Mouse (Mus musculus) right cerebral cortex, postnatal 14 days (tissue): Measurements from ENCODE around the gene Csf2rb.
"Not testable (repeated sequence)": the region's sequence is repeated elsewhere in the genome, so short reads cannot be mapped to it uniquely, and the experiment has no call there.

Experiments used
- DNase-seq: peaks from one replicate; pipeline ENCODE4 v3.0.0; 2022

Csf2rb gene

DNA sequence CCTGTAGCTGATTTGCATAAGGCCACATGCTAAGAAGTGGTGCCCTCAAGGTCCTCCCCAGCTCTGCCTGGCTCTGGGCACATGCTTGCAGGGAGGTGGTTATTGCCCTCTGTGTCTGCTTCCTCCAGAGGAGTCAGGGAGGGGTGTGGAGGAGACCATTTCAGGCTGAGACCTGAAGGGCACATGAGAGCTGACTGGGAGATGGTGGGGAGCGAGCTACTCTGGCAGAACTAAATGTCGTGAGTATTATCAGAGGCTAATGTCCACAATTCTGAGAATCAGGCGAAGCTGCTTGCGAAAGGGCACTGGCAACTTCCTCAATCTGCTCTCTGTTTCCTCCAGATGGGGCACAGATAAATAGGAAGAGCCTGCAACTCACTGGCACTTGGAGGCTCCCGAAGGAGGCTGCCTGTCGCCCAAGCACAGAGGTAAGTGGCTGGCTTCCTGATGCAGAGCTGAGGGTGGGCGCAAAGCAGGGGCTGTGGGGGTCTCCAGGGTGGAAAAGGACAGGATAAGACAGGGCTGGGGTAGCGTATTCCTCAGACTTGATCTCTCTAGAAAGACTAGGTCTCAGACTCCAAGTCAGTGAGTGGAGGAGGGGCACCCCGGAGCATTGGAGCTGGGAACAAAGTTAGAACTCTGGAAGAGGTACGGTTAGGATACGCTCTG, at the start of gene Csf2rb:
TSS of gene Csf2rb (plus strand) at position 82 of the 669 bp plus-strand sequence.
- no peak for DNase-seq

DNA sequence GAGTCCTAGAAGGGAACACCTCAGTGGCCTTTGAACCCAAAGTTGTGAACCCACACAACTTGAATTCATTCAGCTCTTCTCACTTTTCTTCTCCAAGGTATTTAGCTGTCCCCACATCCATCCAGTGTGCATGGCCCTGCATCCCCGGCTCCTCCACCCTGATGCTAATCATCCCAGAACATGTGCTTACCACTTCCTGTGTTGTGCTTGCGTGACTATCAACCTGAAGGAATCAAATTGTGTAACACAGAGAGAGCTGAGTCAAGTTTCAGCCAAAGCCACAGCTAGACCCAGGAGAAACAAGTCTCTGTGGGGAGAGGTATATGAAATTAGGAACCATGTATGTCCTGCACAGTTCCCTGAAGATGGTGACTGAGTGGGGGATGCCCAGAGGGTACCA, 47.2 kb upstream of the Csf2rb start:
- DNase-seq, result no peak

DNA sequence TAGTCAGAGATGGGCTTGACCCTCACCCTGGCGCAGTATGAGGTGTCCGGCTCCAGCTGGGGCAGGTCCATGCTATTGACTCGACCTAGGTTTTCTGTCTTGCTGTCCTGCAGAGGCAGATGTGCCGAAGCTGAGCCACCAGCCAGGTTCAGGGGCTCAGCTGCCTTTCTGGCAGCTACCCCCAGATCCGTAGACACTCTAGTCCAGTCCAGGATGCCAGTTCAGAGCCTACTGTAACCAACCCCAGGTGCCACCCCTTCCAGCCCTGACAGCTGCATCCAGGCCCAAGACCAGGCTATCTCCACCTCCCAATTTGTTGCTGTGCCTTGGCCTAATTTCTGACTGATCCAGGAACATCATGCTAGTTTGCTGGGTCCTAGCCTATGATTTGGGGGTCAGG, 37.6 kb upstream of the Csf2rb start:
- no peak for DNase-seq

DNA sequence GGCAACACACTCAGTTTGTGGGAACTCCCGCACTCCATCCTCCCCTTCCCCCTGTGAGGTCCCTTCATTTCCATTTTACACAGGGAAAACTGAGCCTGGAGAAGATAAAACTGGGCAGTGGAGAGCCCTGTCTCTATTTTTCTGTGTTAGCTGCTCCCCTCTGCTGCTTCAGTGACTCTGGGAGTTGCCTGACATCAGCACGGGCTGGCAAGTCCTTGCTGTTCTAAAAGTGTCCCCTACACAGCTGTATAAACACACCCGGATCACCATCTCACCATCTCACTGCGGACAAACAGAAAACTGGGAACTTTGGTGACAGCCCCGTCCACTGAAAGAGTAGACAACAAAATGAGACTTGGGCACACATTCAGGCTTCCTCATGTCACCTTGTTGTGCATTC, 35.8 kb upstream of the Csf2rb start:
- not testable (repeated sequence) for DNase-seq

DNA sequence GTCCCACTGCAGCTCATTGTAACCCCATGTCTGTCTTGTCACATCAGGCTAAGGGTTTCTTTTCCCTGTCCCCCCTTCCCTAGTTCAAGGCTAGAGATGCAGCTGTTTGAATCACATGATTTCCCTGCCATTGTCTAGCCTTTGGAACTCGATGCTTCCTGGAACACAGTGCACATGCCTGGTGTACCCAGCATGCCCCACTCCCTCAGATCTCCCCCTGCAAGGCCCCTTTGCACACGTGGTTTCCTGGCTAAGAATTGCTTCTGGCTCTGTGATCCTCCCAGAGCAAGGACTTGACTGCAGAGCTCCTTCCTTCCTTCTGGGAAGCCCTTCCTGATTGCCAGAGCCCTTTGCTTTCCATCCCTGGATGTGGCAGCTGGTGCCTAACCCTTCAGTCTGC, 32.3 kb upstream of the Csf2rb start:
- DNase-seq, result not testable (repeated sequence)

DNA sequence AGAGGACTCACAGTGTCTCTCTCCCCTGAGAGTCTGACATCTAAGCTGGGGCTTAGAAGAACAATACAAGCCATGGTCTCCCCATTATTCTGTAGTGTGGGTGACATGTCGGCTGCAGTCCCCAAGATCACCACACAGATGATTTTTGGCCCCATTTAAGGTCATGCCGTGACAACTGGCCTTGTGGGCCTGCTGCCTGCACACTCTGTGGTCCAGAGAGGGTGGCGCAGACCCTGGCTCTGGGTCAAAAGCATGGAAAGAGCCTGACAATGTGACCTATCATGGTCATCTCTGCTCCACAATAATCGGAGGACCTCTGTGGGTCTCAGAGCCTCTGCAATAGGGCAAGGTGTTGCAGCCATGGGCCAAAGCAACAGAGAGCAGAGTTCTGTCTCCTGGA, 31.8 kb upstream of the Csf2rb start:
- DNase-seq, result no peak

DNA sequence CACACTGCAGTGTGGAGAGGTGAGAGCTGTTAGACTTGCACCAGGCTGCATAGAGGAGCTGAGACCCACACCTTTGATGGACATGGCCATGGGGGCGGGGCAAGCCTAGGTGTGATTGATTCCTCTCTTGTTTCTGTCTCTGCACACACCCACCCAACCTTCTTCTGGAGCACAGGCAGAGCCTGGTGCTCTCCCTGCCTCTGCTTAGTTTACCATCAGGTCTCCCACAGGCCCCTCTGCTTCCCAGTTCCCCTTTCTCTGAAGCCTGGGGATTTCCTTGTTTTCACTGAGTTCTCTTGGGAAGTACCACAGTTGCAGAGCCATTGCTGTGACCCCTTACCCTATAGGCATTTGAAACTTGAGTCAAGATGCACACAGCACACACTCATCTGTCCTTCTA, 27.0 kb upstream of the Csf2rb start:
- no peak for DNase-seq

DNA sequence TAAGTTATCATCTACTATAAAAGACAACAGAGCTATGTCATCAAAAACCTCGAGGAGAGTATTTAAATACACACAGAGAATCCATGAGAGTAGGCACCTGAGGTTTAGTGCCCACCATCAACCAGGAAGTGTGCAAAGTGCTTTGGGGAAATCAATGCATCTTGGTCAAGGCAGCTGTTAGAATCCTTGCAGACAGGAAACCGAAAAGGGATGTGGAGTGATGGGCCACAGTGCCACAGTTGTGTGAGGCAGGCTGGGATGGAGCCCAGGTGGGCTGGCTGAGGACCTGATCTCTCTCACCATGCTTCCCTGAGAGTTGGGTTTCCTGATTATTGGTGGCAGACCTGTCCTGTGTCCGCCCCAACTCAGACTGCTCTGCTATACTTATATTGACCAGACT, 25.9 kb upstream of the Csf2rb start:
- no peak for DNase-seq

DNA sequence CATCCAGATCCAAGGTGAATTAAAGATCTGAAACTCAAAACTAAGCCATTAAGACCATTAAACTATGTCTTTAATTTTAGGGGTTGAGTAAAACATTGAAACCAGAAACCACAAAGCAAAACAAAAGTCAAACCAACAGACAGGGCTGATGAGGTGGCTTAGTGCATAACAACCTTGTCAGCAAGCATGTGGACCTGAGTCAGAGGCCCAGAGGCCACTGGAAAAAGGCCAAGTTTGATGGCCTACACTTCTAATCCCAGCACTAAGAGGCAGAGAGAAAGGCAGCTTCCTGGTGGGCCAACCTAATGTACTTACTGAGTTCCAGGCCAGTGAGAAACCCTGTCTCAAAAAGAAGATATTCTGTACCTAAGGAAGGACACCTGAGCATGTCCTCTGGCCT, 24.8 kb upstream of the Csf2rb start:
- DNase-seq, result no peak

DNA sequence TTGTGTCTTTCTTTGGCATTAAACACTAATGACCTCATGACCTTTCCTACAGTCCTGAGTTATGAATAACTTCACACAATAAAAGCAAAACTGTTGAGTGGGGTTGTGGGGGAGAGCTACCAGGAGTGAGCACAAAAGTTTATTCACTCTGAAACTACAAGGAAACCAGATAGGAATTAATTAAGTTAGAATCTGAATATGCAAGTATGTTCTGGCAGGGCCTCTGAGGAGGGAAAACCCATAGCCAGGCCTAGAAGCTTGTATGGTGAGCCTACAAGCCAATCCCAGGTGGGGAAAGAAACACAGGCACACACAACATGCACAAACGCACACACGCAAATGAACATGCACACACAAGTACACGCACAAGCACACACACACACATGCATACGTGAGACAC, 22.8 kb upstream of the Csf2rb start:
- no peak for DNase-seq

DNA sequence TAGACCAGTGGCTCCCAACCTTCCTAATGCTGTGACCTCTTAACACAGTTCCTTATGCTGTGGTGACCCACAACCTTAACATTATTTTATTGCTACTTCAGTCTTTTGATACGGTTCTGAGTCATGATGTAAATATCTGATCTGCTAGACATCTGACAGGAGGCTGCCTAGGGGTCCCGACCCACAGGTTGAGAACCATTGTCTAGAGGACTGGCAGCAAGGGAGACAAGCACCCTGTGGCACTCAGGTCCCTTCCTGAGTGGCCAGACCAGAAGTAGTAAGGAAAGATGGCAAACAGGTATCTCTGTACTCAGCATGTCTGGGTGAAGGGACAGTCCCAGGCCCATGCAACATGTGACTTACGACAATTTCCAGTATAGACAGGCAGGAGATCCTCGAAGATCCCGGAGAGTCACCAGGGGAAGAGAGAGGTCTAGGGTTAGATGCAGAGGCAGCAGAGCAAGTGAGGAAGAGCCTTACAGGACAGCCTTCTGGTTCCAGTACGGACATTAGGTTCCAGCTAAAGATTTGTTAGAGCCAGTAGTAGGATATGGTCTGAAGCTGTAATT, 21.8 kb upstream of the Csf2rb start:
- DNase-seq, result no peak

DNA sequence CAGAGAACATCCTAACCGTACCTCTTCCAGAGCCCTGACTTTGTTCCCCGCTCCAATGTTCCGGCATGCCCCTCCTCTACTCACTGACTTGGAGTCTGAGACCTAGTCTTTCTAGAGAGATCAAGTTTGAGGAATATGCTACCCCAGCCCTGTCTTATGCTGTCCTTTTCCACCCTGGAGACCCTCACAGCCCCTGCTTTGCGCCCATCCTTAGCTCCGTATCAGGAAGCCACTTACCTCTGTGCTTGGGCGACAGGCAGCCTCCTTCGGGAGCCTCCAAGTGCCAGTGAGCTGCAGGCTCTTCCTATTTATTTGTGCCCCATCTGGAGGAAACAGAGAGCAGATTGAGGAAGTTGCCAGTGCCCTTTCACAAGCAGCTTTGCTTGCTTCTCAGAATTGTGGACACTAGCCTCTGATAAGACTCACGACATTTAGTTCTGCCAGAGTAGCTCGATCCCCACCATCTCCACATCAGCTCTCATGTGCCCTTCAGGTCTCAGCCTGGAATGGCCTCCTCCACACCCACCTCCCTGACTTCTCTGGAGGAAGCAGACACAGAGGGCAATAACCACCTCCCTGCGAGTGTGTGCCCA, 20.1 kb upstream of the Csf2rb start, which contains the start of gene Csf2rb2:
TSS of gene Csf2rb2 (minus strand) at position 381 of the 593 bp plus-strand sequence.
- DNase-seq, result no peak

DNA sequence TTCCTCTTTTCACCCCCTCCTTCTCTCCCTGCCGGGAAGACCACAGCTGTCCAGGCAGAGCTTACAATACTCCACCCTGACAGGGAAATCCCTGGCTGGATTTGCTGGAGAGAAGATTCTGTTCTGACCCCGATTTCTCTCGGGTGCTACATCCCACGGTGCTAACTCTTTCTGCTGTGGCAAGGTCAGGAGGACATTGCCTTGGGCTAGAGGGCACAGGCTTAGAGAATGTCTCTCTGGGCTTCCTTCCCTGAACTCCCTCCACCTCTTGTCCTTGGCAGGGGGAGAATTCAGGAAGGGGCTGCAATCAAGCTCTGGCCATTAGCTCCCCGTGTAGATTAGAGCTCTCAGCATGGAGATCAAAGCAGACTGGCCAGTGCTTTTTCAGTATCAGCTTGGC, 15.7 kb upstream of the Csf2rb start:
- no peak for DNase-seq

DNA sequence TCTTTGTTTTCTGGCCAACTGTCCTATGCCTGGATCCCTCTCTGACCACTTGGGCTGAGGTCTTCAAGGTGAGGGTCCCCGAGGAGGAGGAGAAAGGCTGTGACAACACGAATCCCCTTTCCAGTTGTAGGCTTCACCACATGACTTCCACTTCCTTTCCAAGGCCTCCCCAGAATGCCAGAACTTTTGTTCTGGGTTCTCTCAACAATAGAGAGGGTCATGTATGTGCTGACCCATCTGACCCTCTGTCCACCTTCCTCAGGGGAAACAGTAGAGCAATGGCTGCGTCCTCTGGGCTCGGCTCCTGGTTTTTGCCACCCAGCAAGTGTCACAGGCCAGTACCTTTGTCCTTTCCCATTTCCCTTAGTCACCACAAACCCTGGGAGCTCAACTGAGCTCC, 14.6 kb upstream of the Csf2rb start:
- DNase-seq, result no peak

DNA sequence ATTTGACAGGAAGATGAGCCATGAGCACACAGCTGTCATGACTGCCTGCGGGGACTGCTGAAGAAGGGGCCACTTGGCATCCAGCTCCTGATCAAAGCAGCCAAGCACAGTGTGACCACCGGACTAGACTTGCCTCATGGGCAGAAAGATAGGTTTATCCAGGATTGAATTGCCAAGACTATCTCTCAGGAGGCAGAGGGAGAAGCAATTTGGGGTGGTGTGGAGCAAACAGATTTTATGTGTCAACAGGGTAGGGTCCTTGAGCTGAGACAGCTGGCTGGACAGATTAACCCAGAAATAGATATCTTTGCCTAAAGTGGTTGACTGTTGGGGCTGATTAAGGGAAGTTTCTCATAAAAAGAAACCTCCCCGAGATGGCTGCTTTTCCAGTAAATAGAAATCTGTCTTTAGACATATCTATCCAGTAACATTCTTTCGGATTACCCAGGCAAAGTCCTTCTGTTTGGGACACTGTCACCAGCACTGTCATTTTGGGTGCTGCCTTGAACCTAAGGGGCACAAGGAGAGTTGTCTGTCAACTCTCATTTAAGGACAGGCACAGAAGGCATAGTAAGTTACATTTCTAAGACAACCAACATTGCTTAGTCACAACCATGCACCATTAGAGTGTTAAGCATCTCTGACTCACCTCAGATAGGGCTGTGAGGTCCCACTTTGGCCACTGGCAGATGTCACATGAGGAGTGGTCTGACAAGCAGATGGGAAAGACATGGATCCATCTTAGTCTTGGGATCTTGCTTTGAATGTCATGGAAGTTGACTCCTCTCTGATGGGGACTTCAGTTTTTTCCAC, 12.9 kb upstream of the Csf2rb start:
- not testable (repeated sequence) for DNase-seq

DNA sequence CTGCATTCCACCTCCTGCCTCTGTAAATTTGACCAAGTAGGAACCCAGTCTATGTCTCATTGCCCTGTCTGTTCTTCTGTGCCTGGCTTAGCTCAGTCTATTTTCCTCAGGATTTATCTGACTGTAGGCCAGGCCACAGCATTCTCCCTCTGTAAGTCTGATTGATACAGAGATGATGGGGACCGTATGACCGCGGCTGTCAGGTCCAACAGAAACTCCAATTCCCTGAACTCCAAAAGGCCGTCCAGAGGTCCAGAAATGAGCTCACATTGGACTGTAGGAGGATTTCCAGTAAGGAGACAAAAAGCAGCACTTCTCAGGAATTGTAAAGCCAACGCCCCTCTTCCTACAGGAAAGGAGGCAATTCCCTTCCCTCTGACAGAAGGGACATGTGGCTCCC, 11.9 kb upstream of the Csf2rb start:
- not testable (repeated sequence) for DNase-seq

DNA sequence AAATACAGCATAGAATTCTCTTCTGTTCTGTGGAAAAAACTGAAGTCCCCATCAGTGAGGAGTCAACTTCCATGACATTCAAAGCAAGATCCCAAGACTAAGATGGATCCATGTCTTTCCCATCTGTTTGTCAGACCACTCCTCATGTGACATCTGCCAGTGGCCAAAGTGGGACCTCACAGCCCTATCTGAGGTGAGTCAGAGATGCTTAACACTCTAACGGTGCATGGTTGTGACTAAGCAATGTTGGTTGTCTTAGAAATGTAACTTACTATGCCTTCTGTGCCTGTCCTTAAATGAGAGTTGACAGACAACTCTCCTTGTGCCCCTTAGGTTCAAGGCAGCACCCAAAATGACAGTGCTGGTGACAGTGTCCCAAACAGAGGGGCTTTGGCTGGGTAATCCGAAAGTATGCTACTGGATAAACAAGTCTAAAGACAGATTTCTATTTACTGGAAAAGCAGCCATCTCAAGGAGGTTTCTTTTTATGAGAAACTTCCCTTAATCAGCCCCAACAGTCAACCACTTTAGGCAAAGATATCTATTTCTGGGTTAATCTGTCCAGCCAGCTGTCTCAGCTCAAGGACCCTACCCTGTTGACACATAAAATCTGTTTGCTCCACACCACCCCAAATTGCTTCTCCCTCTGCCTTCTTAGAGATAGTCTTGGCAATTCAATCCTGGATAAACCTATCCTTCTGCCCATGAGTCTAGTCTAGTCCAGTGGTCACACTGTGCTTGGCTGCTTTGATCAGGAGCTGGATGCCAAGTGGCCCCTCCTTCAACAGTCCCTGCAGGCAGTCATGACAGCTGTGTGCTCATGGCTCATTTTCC, 7.0 kb upstream of the Csf2rb start:
- not testable (repeated sequence) for DNase-seq

DNA sequence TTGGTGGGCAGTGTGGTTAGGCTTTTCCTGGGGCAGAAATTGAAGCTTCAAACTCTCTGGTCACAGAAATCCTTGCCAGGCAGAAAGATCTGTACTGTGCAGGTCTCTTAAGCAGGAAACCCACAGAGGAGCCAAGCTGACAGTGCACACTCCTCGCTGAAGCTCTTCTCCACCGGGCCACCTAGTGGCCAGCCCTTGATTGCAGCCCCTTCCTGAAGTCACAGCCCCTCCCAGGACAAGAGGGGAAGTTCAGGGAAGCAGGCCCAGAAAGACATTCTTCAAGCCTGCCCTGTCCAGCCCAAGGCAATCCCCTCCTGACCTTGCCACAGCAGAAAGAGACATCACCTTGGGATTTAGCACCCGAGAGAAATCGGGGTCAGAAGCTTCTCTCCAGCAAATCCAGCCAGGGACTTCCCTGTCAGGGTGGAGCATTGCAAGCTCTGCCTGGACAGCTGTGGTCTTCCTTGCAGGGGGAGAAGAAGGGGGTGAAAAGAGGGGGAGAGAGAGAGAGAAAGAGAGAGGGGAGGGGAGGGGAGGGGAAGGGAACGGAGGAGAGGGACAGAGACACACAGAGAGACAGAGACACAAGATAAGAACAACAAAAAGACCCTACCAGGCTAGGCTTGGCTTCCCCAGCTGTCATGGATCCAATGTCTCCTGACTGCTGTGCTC, 4.6 kb upstream of the Csf2rb start:
- peak; percentile 78 for DNase-seq

DNA sequence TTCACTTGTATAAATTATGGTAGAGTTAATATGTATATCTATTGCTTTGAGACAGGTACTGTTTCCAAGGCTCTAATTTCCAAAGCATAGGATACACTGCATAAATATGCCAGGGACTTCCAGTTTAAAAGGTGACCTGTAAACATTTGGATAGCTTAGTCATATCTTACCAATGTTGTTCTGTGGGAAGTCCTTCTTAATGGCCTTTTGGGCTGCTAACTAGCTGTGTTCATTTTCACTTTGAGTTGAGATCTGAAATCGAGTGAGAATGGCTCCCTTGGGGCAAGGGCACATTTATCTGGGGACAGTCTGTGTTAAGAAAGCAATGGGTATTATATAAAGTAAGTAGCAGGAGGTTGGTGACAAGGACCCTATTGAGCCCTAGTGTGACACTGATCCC, 2.2 kb upstream of the Csf2rb start:
- DNase-seq, result no peak

DNA sequence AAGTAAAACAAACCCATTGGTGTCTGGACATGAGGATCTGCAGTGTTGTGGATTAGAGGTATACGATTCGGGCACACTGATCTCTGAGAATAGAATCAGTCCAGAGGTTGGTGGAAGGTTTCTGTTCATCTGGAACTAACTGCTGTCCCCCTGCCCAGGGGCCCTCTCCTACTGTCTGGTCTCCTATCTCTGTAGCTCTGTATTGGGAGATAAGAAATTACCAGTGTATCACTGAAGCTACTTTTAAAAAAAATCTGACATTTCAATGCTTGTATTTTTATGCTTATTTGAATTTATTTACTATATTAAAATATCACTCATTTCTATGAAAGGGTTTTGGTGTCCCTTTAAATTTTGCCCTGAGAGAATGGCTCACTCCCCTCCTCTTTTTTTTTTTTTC, 1.3 kb upstream of the Csf2rb start:
- DNase-seq, result no peak

DNA sequence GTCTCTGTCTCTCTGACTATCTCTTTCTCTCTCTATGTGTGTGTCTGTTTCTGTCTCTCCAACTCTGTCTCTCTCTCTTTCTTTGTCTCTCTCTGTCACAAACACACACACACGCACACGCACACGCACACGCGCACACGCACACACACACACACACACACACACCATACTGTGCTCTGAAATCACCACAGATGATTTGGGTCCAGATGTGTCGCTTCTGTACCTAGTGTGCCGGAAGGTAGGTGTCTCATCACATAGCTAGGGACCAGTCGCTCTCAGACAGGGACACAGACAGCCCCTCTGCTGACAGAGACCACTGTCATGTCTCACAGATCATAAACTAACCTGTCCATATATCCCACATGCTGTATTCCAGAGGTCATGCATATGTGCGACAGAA, 1.2 kb downstream of the Csf2rb start:
- DNase-seq, result no peak

DNA sequence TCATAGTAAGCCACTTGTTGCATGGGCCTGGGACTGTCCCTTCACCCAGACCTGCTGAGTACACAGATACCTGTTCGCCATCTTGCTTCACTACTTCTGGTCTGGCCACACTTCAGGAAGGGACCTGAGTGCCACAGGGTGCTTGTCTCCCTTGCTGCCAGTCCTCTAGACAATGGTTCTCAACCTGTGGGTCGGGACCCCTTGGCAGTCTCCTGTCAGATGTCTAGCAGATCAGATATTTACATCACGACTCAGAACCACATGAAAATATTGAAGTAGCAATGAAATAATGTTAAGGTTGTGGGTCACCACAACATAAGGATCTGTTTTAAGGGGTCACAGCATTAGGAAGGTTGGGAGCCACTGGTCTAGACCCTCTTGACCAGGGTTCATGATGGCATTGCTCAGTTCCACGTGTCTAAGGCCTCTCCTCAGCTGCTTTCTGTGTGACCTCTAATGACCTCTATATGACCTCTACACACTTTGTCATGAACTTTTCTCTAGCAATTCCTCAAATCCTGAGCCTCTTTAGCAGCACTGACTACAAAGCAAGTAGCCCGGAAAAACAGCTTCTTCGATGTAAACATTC, 2.3 kb downstream of the Csf2rb start:
- DNase-seq, result not testable (repeated sequence)
